Mouse (Mus musculus) hindbrain, embryonic 13.5 days (tissue): ENCODE measurements around the gene Ski. TPM values are rescaled to one million over a fixed set of nuclear protein-coding genes. Genes with fewer than 3 reads are reported as not detected.

Experiments
- ATAC-seq: fragments of 200-750 bp; cut with Nextera tagmentation; 2 replicates; pipeline ENCODE4 v1.8.0; 2017; ENCODE audit warnings: moderate TSS enrichment; ENCODE audit not compliant: low FRiP score
- H3K27ac ChIP-seq: fragments of 300-500 bp; sonication (generic); 2 replicates; pipeline ENCODE4 v1.5.1; 2015; ENCODE audit warnings: inconsistent platforms, mild to moderate bottlenecking, moderate library complexity
- H3K27me3 ChIP-seq: fragments of 300-500 bp; sonication (generic); 2 replicates; pipeline ENCODE4 v1.6.1; 2015; ENCODE audit warnings: mild to moderate bottlenecking, inconsistent platforms
- H3K36me3 ChIP-seq: fragments of 300-500 bp; sonication (generic); 2 replicates; pipeline ENCODE4 v1.6.1; 2015; ENCODE audit warnings: mild to moderate bottlenecking, inconsistent platforms
- H3K4me1 ChIP-seq: fragments of 300-500 bp; sonication (generic); replicated peaks from 2 replicates; pipeline ENCODE4 v1.6.1; 2015; ENCODE audit warnings: inconsistent platforms
- H3K4me2 ChIP-seq: fragments of 300-500 bp; sonication (generic); 2 replicates; pipeline ENCODE4 v1.6.1; 2015; ENCODE audit warnings: inconsistent platforms, mild to moderate bottlenecking, moderate library complexity
- H3K4me3 ChIP-seq: fragments of 300-500 bp; sonication (generic); 2 replicates; pipeline ENCODE4 v1.5.1; 2015; ENCODE audit warnings: mild to moderate bottlenecking, inconsistent platforms
- H3K9ac ChIP-seq: fragments of 300-500 bp; sonication (generic); 2 replicates; pipeline ENCODE4 v1.6.1; 2015; ENCODE audit warnings: mild to moderate bottlenecking, inconsistent platforms
- H3K9me3 ChIP-seq: fragments of 300-500 bp; sonication (generic); 2 replicates; pipeline ENCODE4 v1.6.1; 2016; ENCODE audit warnings: inconsistent platforms
- WGBS: fragments of 180-500 bp; shearing (Covaris S2); methylation state at CpG from one replicate; pipeline ENCODE4 v1.1.7; 2015; 5-methylcytosine and 5-hydroxymethylcytosine counted together
- polyA plus RNA-seq: library from polyadenylated mRNA; unstranded; fragments of >200 nt; fragmentation: Nextera tagmentation; extraction: Ambion mirVana; gene quantifications from 2 replicates; pipeline ENCODE4 v1.2.1, GENCODE M21; 2015

The Ski gene
- polyA plus RNA-seq, 1 experiment from 2014 or later: 10.3 TPM

DNA sequence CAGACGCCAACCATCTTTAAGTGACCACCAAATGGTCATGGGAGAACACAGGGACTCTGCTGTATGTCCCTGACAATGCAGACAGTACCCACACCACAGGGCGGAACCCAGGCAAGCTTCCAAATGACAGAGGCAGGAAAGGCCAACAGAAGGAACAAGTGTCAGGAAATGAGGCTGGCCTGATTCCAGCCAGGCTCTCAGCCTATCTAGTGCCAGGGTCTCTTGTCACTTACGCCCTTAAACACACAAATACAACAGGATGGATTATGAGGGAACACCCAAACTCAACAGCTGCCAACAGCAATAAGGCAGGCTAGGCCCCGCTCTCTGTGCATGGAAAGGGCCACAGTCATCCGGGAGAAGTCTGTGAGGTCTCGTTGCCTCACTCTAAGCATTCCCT, 57.8 kb downstream of the Ski start:
- H3K36me3 ChIP-seq: peaks cover 2% of the 10 kb centered on the region
- H3K9me3 ChIP-seq: no peaks in the 10 kb centered on the region
- H3K4me3 ChIP-seq: no peak overlapping the region
- H3K4me2 ChIP-seq: no peak overlapping the region
- 74% methylated on average over 6 of the region's 6 CpGs for WGBS
- no peak for ATAC-seq
- peak overlapping the region; percentile 30 for H3K27ac ChIP-seq
- no peaks in the 10 kb centered on the region for H3K27me3 ChIP-seq
- H3K9ac ChIP-seq: no peak overlapping the region
- H3K4me1 ChIP-seq: peaks cover 57% of the 10 kb centered on the region

DNA sequence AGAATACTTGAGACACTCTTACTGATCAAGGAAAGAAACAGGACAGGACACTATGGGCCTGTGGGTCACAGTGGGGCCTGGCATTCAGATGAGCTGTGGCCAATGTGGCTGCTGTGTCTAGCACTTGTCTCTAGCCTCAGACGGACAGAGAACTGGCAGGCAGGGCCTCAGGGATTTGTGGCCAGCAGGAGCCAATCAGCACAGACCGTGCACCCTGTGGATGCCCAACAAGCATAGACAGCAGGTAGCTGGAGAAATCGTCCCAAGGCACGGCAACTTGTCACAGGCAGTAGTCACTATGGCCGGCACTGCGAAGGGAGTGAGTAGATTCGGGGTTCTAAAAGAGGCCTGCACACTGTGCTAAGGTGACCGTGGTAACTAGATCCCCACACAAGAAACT, 58.7 kb downstream of the Ski start:
- no peak overlapping the region for H3K4me3 ChIP-seq
- no peaks in the 10 kb centered on the region for H3K27me3 ChIP-seq
- peak overlapping the region; percentile 24 for H3K27ac ChIP-seq
- H3K9ac ChIP-seq: peak overlapping the region; percentile 43; the same call in 1 of the 2 replicates
- peaks cover 65% of the 10 kb centered on the region for H3K4me1 ChIP-seq
- no peak overlapping the region for H3K4me2 ChIP-seq
- WGBS: 37% methylated on average over 8 of the region's 8 CpGs
- peaks cover 11% of the 10 kb centered on the region for H3K36me3 ChIP-seq
- no peak for ATAC-seq
- no peaks in the 10 kb centered on the region for H3K9me3 ChIP-seq

- H3K27ac ChIP-seq: peak overlapping the region; percentile 46
- H3K36me3 ChIP-seq: peaks cover 15% of the 10 kb centered on the region
- no peak for ATAC-seq
- H3K9ac ChIP-seq: peak overlapping the region; percentile 43; the same call in 1 of the 2 replicates
- no peak overlapping the region for H3K4me3 ChIP-seq
- peaks cover 69% of the 10 kb centered on the region for H3K4me1 ChIP-seq
- WGBS: 57% methylated on average over 4 of the region's 4 CpGs
- H3K27me3 ChIP-seq: no peaks in the 10 kb centered on the region
- H3K9me3 ChIP-seq: no peaks in the 10 kb centered on the region
- H3K4me2 ChIP-seq: no peak overlapping the region
Observed at GRCm38 (mm10) chr4:155163320-155163651, 59.1 kb downstream of the Ski start.

DNA sequence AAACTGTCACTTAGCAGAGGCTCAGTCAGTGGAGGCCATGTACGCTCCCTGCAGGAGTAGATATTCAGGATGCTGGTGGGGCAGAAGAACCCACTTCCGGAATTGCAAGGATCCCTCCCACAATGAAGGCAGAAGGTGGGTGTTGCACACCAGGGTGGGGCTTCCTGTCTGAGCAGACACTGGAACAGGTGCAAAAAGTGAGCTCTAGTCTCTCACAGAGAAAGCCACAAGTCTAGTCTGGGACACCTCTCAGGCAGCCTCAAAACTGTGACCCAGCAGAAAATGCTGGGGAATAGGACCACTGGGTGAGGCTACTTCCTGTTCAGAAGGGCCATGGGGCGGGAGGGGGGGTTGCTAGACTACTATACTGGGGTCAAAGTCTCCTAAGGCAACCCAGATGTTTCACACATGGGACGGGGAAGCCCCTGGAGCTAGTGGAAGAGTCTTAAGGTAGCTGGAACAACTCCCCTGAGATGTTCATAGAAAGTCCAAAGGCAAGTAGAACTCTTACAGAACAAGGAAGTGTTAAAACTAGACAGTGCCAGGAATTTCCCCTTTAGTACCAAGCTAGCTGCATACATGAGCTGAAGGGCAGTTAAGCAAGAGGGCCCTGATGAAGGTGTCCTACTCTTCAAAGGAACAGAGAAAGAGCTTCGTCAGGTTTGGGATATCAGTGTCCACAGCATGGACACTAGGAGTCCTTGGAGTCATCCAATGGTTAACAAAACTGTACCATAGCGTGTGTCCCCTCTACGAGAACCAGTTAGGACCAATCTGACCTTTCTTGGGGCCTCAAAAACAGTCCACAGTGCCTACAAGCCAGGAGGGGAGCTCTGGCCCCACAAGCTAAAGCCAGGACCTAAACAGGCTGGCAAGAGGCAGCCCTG, 59.7 kb downstream of the Ski start:
- Histone ChIP-seq H3K27me3 (no peaks in the 10 kb centered on the region), H3K4me1 (peaks cover 73% of the 10 kb centered on the region), H3K9me3 (no peaks in the 10 kb centered on the region), H3K9ac (no peak overlapping the region), H3K4me2 (no peak overlapping the region), H3K4me3 (no peak overlapping the region), H3K27ac (peak overlapping the region; percentile 46), H3K36me3 (peaks cover 21% of the 10 kb centered on the region)
- ATAC-seq: no peak
- 78% methylated on average over 7 of the region's 7 CpGs for WGBS

GRCm38 (mm10) chr4:155158543-155158917, 63.9 kb downstream of the Ski start:
- H3K4me3 ChIP-seq: no peak overlapping the region
- no peak overlapping the region for H3K9ac ChIP-seq
- H3K4me2 ChIP-seq: no peak overlapping the region
- no peaks in the 10 kb centered on the region for H3K9me3 ChIP-seq
- 78% methylated on average over 8 of the region's 8 CpGs for WGBS
- H3K4me1 ChIP-seq: peaks cover 61% of the 10 kb centered on the region
- H3K27ac ChIP-seq: no peak overlapping the region
- H3K27me3 ChIP-seq: no peaks in the 10 kb centered on the region
- no peak for ATAC-seq
- peaks cover 55% of the 10 kb centered on the region for H3K36me3 ChIP-seq

DNA sequence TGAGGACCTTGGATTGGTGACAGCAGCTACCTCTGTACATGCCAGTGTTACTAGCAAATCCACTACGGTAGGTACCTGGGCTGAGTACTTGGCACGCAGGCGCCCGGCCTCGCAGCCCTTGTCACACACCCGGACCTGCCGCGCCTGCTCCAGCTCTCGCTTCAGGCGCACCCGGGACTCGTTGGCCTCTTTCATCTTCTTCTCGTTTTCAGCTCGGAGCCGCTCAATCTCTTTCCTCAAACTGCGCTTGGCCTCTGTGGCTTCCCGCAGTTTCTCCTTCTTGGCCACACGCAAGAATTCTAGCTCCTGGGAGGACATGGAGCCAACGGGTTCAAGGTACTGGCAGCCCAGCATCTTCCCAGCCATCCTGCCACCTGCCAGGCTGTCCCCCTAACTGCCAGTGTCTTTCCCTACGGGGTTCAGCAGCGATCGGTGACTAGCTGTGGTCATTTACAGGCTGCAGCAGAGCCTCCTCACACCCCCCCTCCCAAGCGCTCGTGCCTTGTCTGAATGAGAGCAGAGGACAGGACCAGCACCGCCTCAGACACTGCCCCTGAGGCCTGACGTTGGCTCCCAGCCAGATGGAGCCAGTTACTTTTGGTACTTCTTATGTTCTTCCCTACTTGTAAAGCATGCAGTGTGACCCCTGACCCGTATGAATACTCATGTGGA, 64.4 kb downstream of the Ski start:
- peaks cover 55% of the 10 kb centered on the region for H3K36me3 ChIP-seq
- 85% methylated on average over 27 of the region's 27 CpGs for WGBS
- H3K9me3 ChIP-seq: no peaks in the 10 kb centered on the region

DNA sequence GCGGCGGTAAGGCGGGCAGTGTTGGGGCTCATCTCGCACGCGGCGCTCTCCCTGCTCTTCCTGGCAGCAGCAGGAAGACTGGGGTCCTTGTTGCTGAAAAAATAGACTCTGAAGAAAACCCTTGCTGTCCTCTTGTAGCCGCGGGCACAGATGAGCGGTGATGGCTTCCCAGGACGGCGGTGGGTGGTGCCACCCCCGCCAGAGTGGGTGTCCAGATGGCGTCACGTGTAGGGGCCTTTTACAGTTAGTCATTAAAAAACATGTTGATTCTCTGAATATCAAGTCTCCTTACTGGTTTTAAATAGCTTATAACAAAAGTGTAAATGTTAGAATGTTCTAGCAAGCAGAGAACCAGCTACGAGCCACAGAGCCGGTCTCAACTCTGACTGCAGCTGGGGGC, 65.7 kb downstream of the Ski start:
- no peak overlapping the region for H3K9ac ChIP-seq
- no peaks in the 10 kb centered on the region for H3K9me3 ChIP-seq
- no peak for ATAC-seq
- H3K27ac ChIP-seq: 0 out of 2 replicates have a peak overlapping the region, but pooled peaks have one; percentile 36
- H3K4me2 ChIP-seq: no peak overlapping the region
- peaks cover 55% of the 10 kb centered on the region for H3K36me3 ChIP-seq
- 94% methylated on average over 17 of the region's 17 CpGs for WGBS
- peaks cover 2% of the 10 kb centered on the region for H3K27me3 ChIP-seq
- H3K4me3 ChIP-seq: no peak overlapping the region
- peaks cover 48% of the 10 kb centered on the region for H3K4me1 ChIP-seq

More for the DNA sequence above, 64.4 kb downstream of the Ski start:
- ATAC-seq: no peak
- peak overlapping the region; percentile 8; the same call in 1 of the 2 replicates for H3K9ac ChIP-seq
- no peak overlapping the region for H3K4me3 ChIP-seq
- no peak overlapping the region for H3K4me2 ChIP-seq
- H3K4me1 ChIP-seq: peaks cover 56% of the 10 kb centered on the region
- no peaks in the 10 kb centered on the region for H3K27me3 ChIP-seq
- H3K27ac ChIP-seq: 0 out of 2 replicates have a peak overlapping the region, but pooled peaks have one; percentile 4

GRCm38 (mm10) chr4:155154986-155155385, 67.4 kb downstream of the Ski start:
- 81% methylated on average over 11 of the region's 11 CpGs for WGBS
- Histone ChIP-seq H3K4me3 (no peak overlapping the region), H3K9ac (no peak overlapping the region), H3K27ac (no peak overlapping the region), H3K4me2 (no peak overlapping the region), H3K27me3 (peaks cover 10% of the 10 kb centered on the region), H3K9me3 (no peaks in the 10 kb centered on the region), H3K4me1 (peaks cover 54% of the 10 kb centered on the region), H3K36me3 (peaks cover 55% of the 10 kb centered on the region)
- no peak for ATAC-seq

- H3K4me1 ChIP-seq: peaks cover 45% of the 10 kb centered on the region
- peaks cover 10% of the 10 kb centered on the region for H3K27me3 ChIP-seq
- 83% methylated on average over 3 of the region's 3 CpGs for WGBS
- H3K27ac ChIP-seq: no peak overlapping the region
- no peak overlapping the region for H3K4me2 ChIP-seq
- no peak for ATAC-seq
- H3K9ac ChIP-seq: no peak overlapping the region
- peaks cover 42% of the 10 kb centered on the region for H3K36me3 ChIP-seq
- no peak overlapping the region for H3K4me3 ChIP-seq
- H3K9me3 ChIP-seq: no peaks in the 10 kb centered on the region
Observed at GRCm38 (mm10) chr4:155153389-155154072, 68.9 kb downstream of the Ski start.

- WGBS: 93% methylated on average over 6 of the region's 6 CpGs
- H3K27me3 ChIP-seq: peaks cover 10% of the 10 kb centered on the region
- no peak overlapping the region for H3K4me2 ChIP-seq
- H3K4me3 ChIP-seq: no peak overlapping the region
- H3K9ac ChIP-seq: no peak overlapping the region
- H3K9me3 ChIP-seq: no peaks in the 10 kb centered on the region
- peaks cover 37% of the 10 kb centered on the region for H3K4me1 ChIP-seq
- H3K36me3 ChIP-seq: peaks cover 31% of the 10 kb centered on the region
- no peak overlapping the region for H3K27ac ChIP-seq
- ATAC-seq: no peak
Observed at GRCm38 (mm10) chr4:155152476-155152875, 69.9 kb downstream of the Ski start.

GRCm38 (mm10) chr4:155151845-155152244, 70.5 kb downstream of the Ski start:
- ATAC-seq: no peak
- Histone ChIP-seq H3K4me3 (no peak overlapping the region), H3K27ac (no peak overlapping the region), H3K36me3 (peaks cover 25% of the 10 kb centered on the region), H3K4me2 (no peak overlapping the region), H3K4me1 (peaks cover 36% of the 10 kb centered on the region), H3K9ac (no peak overlapping the region), H3K27me3 (peaks cover 10% of the 10 kb centered on the region), H3K9me3 (no peaks in the 10 kb centered on the region)
- WGBS: 72% methylated on average over 4 of the region's 4 CpGs

DNA sequence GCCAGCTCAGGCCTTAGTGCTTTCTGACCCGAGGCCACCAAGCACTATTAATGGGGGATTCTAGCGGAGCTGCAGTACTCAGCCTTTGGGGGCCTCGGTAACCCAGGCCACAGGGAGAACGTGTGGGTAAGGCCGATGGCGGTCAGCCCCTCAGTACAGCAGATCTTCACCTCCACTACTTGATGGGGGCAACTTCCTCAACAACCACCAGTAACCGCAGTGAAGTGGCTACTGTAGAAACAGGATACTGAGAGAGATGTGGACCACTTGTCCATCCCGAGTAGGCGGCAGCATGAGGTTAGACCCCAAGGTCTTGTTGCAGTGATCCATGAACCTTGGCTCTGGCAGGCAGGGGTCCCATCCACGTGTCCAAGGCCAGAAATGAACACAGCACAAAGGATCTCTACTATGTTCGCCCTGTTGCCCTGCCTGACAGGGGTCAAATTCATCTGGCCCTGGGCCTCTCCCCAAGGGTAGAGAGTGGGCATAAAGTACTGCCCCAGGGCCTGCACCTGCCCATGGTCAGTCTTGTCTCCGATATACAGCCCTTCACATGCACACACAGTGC, 71.1 kb downstream of the Ski start:
- H3K27me3 ChIP-seq: peaks cover 10% of the 10 kb centered on the region
- WGBS: 49% methylated on average over 12 of the region's 12 CpGs
- ATAC-seq: peak; percentile 34; the same call in 1 of the 2 replicates
- H3K4me2 ChIP-seq: peak overlapping the region; percentile 87
- peaks cover 33% of the 10 kb centered on the region for H3K4me1 ChIP-seq
- H3K36me3 ChIP-seq: peaks cover 20% of the 10 kb centered on the region
- peak overlapping the region; percentile 74 for H3K9ac ChIP-seq
- H3K4me3 ChIP-seq: peak overlapping the region; percentile 41
- no peaks in the 10 kb centered on the region for H3K9me3 ChIP-seq
- no peak overlapping the region for H3K27ac ChIP-seq
